Mouse (Mus musculus) embryonic facial prominence, embryonic 13.5 days (tissue): ENCODE measurements around the gene Slc4a3. TPM values are rescaled to one million over a fixed set of nuclear protein-coding genes. Genes with fewer than 3 reads are reported as not detected.

Source experiments
- ATAC-seq: fragments of 200-750 bp; cut with Nextera tagmentation; 2 replicates; pipeline ENCODE4 v1.8.0; 2017; ENCODE audit warnings: low read depth; ENCODE audit not compliant: insufficient number of reproducible peaks, insufficient read depth, low FRiP score, low TSS enrichment
- H3K27ac ChIP-seq: fragments of 300-500 bp; sonication (generic); 2 replicates; pipeline ENCODE4 v1.5.1; 2015; ENCODE audit warnings: moderate library complexity, mild to moderate bottlenecking, inconsistent platforms
- H3K27me3 ChIP-seq: fragments of 300-500 bp; sonication (generic); 2 replicates; pipeline ENCODE4 v1.6.1; 2015; ENCODE audit warnings: mild to moderate bottlenecking, inconsistent platforms
- H3K36me3 ChIP-seq: fragments of 300-500 bp; sonication (generic); 2 replicates; pipeline ENCODE4 v1.6.1; 2015; ENCODE audit warnings: mild to moderate bottlenecking, inconsistent platforms
- H3K4me1 ChIP-seq: fragments of 300-500 bp; sonication (generic); 2 replicates; pipeline ENCODE4 v1.6.1; 2015; ENCODE audit warnings: inconsistent platforms
- H3K4me2 ChIP-seq: fragments of 300-500 bp; sonication (generic); 2 replicates; pipeline ENCODE4 v1.6.1; 2015; ENCODE audit warnings: moderate library complexity, mild to moderate bottlenecking, inconsistent platforms
- H3K4me3 ChIP-seq: fragments of 300-500 bp; sonication (generic); 2 replicates; pipeline ENCODE4 v1.5.1; 2015; ENCODE audit warnings: mild to moderate bottlenecking, inconsistent platforms
- H3K9ac ChIP-seq: fragments of 300-500 bp; sonication (generic); 2 replicates; pipeline ENCODE4 v1.6.1; 2015; ENCODE audit warnings: mild to moderate bottlenecking, inconsistent platforms
- H3K9me3 ChIP-seq: fragments of 300-500 bp; sonication (generic); 2 replicates; pipeline ENCODE4 v1.6.1; 2016; ENCODE audit warnings: inconsistent platforms
- WGBS: fragments of 180-500 bp; shearing (Covaris S2); methylation state at CpG from one replicate; pipeline ENCODE4 v1.1.7; 2015; ENCODE audit warnings: mixed read lengths; 5-methylcytosine and 5-hydroxymethylcytosine counted together
- polyA plus RNA-seq: library from polyadenylated mRNA; unstranded; fragments of >200 nt; fragmentation: Nextera tagmentation; extraction: Ambion mirVana; gene quantifications from 2 replicates; pipeline ENCODE4 v1.2.1, GENCODE M21; 2015

Gene Slc4a3
- polyA plus RNA-seq, 1 experiment from 2014 or later: 27.0 TPM

GRCm38 (mm10) chr1:75608625-75609263 is 62.7 kb downstream of the Slc4a3 start:
- Histone ChIP-seq H3K27me3 (no peaks in the 10 kb centered on the region), H3K9ac (no peak overlapping the region), H3K4me3 (no peak overlapping the region), H3K4me2 (no peak overlapping the region), H3K27ac (0 out of 2 replicates have a peak overlapping the region, but pooled peaks have one; percentile 17), H3K9me3 (no peaks in the 10 kb centered on the region), H3K4me1 (peaks cover 24% of the 10 kb centered on the region), H3K36me3 (no peaks in the 10 kb centered on the region)
- WGBS: 63% methylated on average over 11 of the region's 11 CpGs
- no peak for ATAC-seq

- Histone ChIP-seq H3K9ac (no peak overlapping the region), H3K27ac (0 out of 2 replicates have a peak overlapping the region, but pooled peaks have one; percentile 17), H3K4me3 (no peak overlapping the region), H3K9me3 (no peaks in the 10 kb centered on the region), H3K4me1 (peaks cover 24% of the 10 kb centered on the region), H3K36me3 (no peaks in the 10 kb centered on the region), H3K4me2 (no peak overlapping the region), H3K27me3 (no peaks in the 10 kb centered on the region)
- WGBS: 46% methylated on average over 9 of the region's 9 CpGs
- ATAC-seq: no peak
These were observed 63.2 kb downstream of the Slc4a3 start for GRCm38 (mm10) chr1:75609264-75609662.

DNA sequence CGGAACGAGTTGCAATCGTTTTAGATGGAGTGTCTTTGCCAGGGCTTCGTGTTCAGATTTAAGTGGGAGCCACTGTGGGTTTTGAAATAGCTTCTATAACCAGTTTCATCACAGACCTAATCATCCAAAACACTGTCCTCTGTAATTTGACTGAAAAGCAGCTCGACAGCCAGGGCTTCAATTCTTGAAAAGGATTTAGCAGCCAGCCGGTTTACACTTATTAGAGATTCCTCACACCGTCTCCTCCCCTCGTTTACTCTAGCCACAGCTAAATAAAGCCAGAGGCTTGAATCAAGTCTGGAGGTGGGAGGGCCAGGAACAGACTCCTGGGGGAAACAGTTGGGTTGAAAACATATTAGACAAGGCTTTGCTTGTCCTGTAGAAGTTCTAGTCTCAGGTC is 64.5 kb downstream of the Slc4a3 start:
- H3K9me3 ChIP-seq: no peaks in the 10 kb centered on the region
- no peaks in the 10 kb centered on the region for H3K27me3 ChIP-seq
- H3K4me1 ChIP-seq: peaks cover 24% of the 10 kb centered on the region
- H3K4me2 ChIP-seq: no peak overlapping the region
- no peaks in the 10 kb centered on the region for H3K36me3 ChIP-seq
- peak overlapping the region; percentile 67 for H3K27ac ChIP-seq
- no peak overlapping the region for H3K4me3 ChIP-seq
- 28% methylated on average over 8 of the region's 8 CpGs for WGBS
- no peak overlapping the region for H3K9ac ChIP-seq
- ATAC-seq: 0 out of 2 replicates have a peak, but pooled peaks have one; percentile 33

Other genes starting within 250 kb of the Slc4a3 start
- gene Dnpep, start 228.3 kb upstream of the Slc4a3 start, polyA plus RNA-seq: 110 and 112 TPM in 2 replicates
- 9.9 and 13.8 TPM in 2 replicates for gene Des, start 185.9 kb upstream of the Slc4a3 start, polyA plus RNA-seq
- 16.1 and 17.0 TPM in 2 replicates for gene Speg, start 171.0 kb upstream of the Slc4a3 start, polyA plus RNA-seq
- gene Gmppa, start 110.3 kb upstream of the Slc4a3 start, polyA plus RNA-seq: 74.2 and 83.0 TPM in 2 replicates
- 0.30 and 0.45 TPM in 2 replicates for gene Asic4, start 95.8 kb upstream of the Slc4a3 start, polyA plus RNA-seq
- gene Chpf, start 67.0 kb upstream of the Slc4a3 start, polyA plus RNA-seq: 30.6 and 31.5 TPM in 2 replicates
- gene Tmem198, start 66.7 kb upstream of the Slc4a3 start, polyA plus RNA-seq: 1.1 and 1.5 TPM in 2 replicates
- gene Obsl1, start 39.8 kb upstream of the Slc4a3 start, polyA plus RNA-seq: 62.3 and 67.1 TPM in 2 replicates
- 12.3 and 13.2 TPM in 2 replicates for gene Inha, start 39.2 kb upstream of the Slc4a3 start, polyA plus RNA-seq
- gene Stk11ip, start 24.7 kb upstream of the Slc4a3 start, polyA plus RNA-seq: 22.0 and 22.5 TPM in 2 replicates